Mouse (Mus musculus): ENCODE results near the gene Mical3.

Mical3 gene

DNA sequence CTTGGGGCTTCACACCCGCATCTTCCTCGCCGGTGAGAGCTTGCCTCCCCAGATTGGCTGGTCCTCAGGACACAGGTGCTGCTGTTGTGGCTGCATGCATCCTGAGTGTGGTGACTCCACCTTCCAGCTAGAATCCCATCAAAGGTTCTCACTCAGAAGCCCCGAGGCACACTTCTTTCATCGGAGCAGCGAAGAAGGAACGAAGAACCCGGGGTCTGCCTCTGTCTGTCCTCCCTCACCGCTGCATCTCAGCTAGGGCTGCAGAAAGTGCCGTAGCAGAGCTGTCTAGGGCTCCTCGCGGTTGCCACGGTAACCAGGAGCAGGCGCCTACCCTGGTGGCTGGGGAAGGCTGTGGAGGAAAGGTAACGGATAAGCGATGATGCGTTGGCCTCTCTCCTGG lies at the start of gene Mical3:
Gene Mical3 (minus strand): TSS at position 227 of the 400 bp plus-strand sequence.
- peak; percentile 87 to 90 for DNase-seq (ENCODE audit: low spot score in 2 of 2)

DNA sequence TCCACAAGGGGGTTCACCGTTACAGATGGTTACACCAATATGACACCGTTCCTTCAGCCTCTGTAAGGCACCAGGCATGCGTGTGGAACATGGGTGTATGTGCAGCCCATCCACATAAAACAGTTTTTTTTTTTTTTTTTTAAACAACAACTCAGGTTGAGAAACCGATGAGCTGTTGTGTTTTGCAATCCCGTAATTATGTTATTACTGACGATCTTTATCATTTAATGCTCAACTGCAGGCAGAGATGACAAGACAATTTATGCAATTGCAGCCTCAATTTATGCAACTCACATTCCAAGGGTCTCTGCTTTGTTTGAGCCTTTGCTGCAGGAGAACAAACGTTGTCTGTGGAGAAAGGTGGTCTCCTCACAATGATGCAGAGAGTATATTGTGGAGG lies 49.0 kb upstream of the Mical3 start:
- no peak for DNase-seq (ENCODE audit: low spot score in 2 of 2)

DNA sequence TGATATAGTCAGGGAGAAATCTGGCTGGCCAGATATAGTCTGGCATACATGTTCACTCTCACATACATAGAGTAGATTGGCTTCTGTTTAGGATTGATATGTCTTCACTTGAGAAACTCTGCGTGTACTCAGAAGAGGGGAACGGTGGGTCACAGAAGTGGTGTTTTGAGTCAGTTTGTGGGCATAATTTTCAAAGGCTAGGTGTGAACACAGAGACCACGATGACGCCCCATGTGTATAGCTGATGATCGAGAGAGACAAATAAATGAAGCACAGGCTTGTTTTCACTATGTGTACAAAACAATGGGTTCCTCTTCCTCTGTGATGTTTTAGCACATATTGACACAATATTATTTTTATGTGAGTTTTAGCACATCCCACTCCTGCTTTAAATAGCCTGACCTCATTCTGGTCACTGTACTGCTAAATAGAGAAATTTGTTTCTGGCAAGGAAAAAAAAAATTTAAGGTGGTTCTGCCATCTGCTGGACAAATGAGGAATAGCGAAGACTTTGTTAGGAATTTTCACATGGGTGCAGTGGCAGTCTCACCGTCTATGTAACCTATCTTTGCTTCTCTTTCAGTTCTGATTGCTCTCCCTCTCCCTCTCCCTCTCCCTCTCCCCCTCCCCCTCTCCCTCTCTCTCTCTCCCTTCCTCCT lies 48.0 kb upstream of the Mical3 start:
- peak; percentile 74 to 79 for DNase-seq (ENCODE audit: low spot score in 2 of 2)

DNA sequence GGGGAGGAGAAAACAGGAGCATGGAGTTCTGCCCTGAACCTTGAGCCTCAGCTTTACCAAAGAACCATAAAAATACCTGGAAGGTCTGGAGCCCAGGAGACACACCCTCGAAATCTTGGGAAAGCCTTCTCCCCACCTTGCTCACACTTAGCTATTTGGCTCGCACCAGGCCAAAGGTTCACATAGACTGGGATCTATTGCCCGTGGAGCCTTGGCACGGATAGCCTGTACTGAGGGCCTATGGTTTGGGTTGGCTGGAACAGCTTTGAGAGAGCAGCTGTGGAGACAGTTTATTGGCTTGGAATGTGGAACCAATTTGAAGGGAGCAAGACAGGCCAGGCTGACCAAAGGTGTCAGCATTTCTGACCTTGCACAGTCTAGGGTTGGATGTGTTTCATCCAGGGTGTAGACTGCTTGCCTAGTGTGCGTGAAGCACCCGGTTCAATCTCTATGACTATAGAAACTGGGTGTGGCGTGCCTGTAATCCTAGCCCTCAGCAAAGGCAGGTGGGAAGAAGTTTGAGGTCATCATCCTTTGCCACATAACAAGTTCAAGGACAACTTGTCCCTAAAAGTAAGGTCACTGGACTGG lies 46.4 kb upstream of the Mical3 start:
- no peak for DNase-seq (ENCODE audit: low spot score in 2 of 2)

DNA sequence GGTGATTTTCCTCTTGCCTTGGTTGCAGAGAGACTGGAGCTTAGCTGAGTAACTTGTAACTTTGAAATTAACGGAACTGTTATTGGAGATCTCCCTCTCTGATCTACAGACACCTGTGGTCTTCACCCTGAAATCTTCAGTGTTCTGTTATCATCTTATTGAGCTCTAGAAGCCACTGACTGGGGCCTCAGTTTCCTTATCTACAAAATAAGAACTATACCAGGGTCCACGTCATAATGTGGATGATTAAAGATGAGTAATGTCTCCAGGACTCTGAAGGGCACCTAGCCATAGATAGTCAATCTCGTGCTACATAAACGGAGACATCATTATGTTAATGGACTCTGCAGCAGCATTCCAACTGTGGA lies 45.9 kb upstream of the Mical3 start:
- DNase-seq (ENCODE audit: low spot score in 2 of 2): no peak

DNA sequence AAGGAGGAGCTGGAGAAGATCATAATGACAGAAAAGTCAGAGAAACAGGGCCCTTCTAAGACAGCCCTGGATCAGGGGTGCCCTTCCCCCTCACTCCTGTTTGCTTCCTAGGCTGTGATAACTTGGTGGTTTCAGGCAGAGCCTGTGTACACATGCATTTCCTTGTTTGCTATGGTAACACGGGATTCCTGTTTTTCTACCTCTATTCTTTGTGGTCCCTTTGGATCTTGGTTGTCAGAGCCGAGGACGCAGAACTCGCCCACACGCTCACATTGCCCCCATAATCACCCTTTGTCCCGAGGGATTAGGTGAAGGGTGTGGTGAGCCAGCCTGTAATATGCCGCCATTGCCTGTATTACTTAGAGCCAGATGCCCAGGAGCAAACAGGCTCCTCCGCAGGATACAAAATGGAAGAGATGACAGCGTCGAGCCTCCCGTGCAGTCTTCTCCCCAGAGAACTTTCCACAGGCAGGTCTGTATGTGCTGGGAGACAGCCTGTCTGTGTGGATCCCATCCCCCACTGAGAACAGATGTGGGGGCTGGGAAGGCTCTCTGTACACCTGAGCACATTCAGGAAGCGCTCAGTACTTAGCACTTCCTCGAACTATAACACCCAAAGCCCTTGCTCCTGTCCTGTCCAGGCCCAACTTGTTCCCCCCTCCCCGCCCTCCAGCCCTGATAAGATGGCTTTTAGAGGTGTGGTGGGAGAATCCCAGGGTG lies 45.4 kb upstream of the Mical3 start:
- no peak for DNase-seq (ENCODE audit: low spot score in 2 of 2)

DNA sequence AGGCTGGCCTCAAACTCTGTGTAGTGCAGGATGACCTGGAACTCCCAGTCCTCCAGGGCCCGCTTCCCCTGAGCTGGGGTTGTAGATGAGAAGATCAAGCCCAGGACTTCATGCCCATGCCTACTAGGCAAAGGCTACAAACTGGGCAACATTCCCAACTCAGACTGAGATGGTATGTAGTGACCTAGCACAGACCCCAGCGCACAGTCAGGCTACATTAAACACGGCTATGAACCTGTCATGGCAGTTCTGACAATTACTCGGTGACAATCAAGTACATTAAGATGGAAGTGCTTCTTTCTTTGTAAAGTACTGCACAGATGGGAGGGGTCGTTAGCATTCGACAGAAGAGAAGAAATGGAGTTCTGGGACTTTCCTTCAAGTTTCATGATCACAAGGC lies 44.0 kb upstream of the Mical3 start:
- DNase-seq (ENCODE audit: low spot score in 2 of 2): no peak

DNA sequence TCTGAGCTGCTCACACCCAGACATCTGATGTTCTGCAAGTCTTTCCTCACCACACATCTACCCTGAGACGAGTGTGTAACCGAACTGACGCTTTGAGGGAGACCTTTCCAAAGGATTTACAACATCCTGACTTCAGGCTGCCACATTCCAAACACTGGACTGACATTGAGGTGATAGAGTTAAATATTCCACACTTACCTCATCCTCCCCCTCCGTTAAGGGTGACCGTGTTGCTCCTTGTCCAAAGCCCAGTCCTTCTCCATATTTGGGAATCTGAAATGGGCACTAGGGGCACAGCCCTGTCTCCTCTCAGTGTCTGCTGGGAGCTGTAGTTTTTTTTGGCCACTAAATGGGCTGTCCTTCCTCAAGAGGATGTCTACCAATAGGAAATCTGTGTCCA lies 42.7 kb upstream of the Mical3 start:
- no peak for DNase-seq (ENCODE audit: low spot score in 2 of 2)

DNA sequence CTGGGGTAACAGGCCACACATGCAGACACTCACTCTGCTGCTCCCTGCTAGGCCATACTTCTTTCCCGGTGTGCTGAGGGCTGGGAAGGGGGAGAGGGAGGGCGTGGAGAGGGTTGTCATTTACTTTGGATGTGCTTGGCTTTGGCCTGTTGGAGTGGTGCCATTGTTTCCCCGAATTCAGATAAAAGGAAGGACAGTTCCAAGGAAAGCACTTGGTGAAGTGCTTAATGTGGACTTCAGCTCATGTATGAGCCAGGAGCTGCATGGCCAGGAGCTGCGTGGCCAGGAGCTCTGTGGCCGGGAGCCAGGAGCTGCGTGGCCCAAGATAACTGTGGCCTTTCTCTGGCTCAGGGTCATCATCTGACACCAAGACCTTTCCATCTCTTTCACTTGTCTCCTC lies 40.3 kb upstream of the Mical3 start:
- no peak for DNase-seq (ENCODE audit: low spot score in 2 of 2)

DNA sequence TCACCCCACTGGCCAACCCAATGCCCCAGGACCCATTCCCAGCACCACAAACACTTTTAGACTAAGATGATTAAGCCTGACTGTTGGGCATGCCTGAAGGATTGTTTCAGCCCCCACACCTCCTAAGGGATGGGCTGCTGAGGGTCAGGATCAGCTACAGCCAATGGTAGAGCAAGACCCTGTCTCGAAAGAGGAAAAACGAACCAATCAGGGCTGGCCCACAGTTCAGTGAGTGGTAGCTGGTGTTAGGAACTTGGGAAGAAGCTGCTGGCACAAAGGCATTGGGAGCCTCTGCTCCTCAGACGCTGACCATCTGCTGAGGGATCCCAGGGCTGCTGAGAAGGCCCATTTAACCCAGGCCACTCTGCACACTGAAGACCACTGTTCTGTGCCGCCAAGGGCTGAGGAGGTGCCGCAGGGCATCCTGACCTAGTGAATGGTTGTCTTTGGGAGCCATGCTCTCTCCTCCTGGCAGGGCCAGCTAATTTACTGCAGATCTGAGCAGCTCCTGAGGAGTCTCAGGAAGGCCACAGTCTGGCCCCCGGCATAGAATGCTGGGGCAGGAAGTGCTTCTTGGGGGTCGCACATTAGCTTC lies 36.7 kb upstream of the Mical3 start:
- DNase-seq (ENCODE audit: low spot score in 2 of 2): no peak

DNA sequence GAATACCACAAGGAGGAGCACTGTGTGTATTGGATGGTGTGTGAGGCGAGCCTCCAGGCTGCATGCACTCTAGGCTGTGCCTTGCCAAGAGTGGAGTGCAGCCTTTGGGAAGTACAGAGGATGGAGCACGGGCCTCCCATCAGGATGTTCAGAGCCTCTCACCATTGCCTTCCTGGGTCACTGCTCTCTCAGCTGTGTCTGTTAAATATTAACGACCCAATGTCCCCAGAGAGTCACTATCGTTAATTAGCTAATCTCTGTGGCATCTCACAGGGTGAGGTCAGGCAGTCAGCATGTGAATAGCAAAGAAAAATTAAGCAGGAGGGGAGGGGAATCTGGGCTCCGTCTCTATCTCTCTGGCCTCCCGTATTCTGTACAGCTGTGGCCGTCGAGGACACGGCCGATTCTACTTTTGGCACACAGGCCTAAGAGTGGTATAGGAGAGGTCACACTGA lies 35.3 kb upstream of the Mical3 start:
- DNase-seq (ENCODE audit: low spot score in 2 of 2): no peak

DNA sequence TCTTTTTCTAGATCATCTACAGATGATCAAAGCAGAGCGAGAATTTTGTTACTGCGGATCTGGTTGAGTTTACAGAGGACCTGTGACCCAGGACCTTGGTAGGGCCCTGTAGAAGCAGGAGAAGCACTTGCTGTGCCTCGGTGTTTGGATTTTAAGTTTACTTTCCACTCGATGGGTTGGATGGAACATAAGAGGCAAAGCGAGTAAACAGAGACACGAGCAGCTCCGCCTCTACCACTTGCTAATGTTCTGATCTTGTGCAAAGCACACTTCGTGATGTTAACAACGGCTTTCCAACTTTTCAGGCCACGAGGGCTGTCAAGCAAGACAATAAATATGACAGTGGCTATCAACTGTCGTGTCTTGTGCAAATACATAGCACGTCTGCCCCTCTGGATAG lies 31.8 kb upstream of the Mical3 start:
- no peak for DNase-seq (ENCODE audit: low spot score in 2 of 2)

DNA sequence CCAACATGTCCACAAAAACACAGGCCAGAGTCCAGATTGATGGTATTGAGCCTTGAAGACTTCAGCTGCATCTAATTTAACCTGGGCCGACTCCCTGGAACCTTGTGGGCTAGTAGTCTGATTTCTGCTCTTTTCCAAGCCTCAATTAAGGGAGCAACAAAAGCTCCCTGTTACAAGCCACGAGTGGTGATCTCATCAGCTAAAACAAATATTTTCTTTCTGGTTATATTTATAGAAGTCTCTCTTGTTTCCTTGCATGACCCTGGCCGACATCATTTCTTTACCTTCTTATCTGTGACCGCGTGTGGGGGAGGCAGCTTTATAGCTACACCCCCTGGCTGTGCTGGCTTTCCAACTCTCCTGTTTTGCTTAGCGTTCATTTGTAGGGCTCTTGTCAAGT lies 29.3 kb upstream of the Mical3 start:
- DNase-seq (ENCODE audit: low spot score in 2 of 2): no peak

DNA sequence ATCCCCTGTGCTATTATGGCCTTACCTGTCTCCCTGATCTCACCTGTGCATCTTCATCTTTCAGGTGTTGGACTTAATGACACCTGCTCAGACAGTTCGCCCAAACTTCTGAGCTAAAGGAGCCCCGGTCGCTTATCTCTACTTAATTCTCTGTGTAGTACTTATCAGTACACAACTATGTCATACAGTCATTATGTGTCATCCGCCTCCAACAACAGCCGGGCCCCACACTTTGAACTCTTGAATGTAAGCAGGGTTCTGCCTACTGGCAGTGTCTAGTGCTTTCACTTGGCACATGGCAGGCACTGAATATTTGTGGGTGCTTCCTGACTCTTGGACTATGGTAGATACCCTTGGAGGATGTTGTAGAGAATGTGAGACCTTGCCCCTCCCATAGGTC lies 28.8 kb upstream of the Mical3 start:
- no peak for DNase-seq (ENCODE audit: low spot score in 2 of 2)

DNA sequence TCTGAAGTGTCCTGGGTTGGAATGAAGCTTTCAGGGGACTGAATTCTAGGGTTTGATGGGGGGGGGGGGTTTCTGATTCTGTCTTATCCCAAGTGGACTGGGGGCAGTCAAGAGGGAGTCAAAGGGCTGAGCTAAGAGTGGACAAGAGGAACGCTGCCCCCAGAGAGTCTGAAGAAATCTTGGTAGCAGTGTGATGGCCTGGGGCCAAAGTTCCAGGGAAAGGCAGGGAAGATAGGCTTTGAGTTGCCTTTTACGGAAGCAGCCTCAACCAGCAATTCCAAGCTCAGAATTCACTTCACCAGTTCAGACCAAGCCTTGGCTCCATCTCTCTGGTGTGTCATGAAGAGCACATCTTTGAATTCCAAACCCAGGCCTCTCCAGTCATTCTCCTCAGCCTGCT lies 25.2 kb upstream of the Mical3 start:
- no peak for DNase-seq (ENCODE audit: low spot score in 2 of 2)

DNA sequence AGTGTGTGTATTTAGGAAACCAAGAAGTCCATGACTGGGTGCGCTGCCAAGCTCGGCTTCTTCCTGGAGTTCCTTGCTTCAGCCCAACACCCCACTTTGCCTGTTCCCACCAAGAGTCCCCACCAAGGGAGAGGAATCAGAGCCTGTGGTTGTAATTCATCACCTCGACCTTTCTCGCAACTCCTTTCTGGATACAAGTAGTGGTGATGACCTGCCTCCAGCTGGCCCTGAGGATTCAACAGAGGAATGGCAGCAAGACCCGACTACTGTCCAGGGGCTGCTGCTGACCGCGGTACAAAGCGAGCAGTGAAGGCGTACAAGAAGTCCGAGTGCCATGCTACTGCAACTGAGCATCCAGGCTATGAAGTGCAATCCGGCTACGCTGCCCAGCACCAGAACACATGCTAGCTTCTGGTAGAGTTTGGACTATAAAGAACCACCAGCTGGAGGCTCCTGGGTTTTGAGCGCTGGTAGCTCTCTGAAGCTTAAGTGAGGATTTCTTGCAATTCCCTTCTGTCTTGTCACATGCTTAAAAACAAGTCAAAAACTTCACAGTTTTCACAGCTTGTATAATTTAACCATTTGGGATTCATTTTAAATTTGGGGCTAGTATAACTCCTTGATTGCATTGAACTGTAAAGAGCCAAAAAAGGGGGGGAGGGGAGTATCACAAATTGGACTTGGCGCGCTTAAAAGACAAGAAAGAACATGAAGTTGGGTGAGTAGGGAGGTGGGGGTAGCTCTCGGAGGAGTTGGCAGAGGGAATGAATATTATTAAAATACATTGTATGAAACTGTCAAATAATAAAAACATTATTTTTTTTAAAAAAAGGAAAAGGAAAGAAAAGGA lies 23.9 kb upstream of the Mical3 start:
- peak; percentile 46 to 62 for DNase-seq (ENCODE audit: low spot score in 2 of 2)

DNA sequence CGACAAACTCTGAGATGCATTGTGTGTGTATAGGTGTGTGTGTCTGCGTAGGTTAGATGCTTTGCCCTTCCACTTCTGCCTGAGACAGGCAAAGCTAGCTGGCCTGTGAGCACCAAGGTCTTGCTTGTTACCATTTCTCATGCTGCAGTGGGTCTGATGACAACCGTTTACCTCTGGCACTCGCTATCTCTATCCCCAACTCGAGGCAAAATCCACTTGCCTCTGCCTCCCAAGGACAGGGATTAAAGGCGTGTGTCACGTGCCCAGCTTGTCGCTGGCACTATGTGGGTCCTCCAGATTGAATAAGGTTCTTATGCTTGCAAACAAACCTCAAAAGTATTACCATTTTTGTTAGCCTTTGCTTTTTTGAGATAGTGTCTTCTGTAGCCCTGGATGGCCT lies 22.4 kb upstream of the Mical3 start:
- no peak for DNase-seq (ENCODE audit: low spot score in 2 of 2)

DNA sequence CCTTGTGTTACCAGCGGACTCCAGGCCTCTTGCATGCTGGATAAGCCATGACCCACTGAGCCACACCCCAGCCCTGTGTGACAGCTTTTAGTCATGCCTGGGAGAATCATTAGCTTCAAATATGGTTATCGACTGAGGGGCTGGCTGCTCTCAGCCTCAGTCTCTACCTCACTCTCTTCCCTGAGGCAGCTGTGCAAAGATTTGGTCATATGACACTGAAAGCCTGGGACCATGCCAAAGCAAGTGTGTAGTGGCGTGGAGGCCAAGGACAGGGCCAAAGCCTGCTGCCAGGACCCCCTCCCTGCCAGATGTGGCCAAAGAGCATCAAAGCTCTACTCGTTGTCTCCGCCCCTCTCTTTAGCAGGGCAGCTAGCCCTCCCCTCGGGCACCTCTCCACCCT lies 20.9 kb upstream of the Mical3 start:
- DNase-seq (ENCODE audit: low spot score in 2 of 2): no peak

DNA sequence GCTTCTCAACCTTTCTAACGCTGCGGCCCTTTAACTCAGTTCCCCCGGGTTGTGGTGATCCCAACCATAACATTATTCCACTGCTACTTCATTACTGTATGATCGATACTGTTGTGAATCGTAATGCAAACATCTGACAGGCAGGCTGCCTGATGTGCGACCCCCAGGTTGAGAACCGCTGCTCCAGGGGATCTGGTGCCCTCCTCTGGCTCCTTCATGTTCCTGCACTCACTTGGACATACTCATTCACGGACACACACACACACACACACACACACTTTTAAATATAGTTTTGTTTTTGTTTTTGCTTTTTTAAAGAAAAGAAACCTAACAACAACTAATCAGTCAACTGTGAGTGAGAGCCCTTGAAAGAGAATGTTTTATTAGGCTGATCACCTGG lies 19.3 kb upstream of the Mical3 start:
- DNase-seq (ENCODE audit: low spot score in 2 of 2): no peak

DNA sequence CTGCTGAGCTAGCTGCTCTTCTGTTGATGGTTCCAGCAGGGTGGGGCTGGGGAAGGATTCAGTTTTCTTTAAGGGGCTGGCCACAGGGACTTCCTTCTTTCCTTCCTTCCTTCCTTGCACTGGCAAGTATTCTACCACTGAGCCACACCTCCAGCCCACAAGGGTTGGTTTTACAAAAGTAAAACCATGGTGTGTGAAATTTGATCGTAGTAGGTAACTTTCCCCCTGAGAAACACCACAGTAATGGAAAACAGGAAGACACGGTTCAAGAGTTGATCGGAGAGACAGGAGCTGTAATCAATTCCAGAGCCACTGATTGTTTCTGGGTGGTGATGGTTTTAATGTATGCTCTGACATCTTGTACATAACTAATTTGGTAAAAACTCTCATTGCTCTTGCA lies 18.6 kb upstream of the Mical3 start:
- DNase-seq (ENCODE audit: low spot score in 2 of 2): no peak

DNA sequence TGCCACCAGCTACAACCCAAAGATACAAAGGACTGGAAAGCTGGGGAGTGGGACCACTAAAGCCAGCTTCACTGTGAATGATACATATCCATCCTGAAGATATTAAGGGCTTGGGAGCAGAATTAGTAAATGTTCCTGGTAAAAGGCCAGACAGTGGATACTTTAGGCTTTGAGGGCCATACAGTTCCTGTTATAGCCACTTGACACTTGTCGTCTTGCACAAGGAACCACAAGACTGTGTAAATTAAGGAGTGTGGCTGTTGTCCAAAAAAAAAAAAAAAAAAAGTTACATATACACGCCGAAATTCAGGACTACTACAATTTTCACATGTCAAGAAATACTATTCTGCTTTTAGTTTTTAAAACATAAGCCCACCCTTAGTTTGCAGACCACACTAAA lies 17.6 kb upstream of the Mical3 start:
- no peak for DNase-seq (ENCODE audit: low spot score in 2 of 2)

DNA sequence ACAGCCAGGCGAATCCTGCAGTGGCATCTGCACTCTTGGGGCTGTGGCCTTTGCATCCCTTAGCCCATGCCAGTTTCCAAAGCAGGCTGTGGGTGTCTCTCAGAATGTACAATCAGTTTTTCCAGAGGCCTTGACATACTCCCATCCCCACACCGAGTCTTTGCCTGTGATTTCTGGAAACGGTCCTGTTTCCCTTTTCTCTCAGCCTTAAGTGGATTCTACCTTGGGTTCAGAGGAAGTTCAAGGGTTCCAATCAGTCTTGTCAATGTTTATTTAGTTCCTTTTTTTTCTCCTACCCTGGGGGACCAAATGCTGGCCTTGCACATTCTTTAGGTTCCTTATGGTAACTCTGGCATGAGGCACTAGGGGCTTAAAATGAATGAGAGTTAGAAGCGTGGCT lies 16.0 kb upstream of the Mical3 start:
- no peak for DNase-seq (ENCODE audit: low spot score in 2 of 2)
